Mouse (Mus musculus): ENCODE data around the gene Usp5. TPM values are rescaled to one million over a fixed set of nuclear protein-coding genes. Genes with fewer than 3 reads are reported as not detected.

Usp5 gene
- 100 to 1,000 TPM; 176 to 177 TPM for total RNA-seq (2021)

GRCm38 (mm10) chr6:124828868-124829798 is at the start of gene Usp5, which contains the start of gene Cdca3:
Gene Usp5 (minus strand): TSS chr6:124829484.
Gene Cdca3 (plus strand): TSS chr6:124829547.
- intact Hi-C loops (cut with DNase I) = no loop called here
- DNase-seq (ENCODE audit: low spot score in 2 of 2) = peak; percentile 99 to 100

- no peak for DNase-seq (ENCODE audit: low spot score in 2 of 2)
- intact Hi-C loops (cut with DNase I) = no loop called here
Observed at GRCm38 (mm10) chr6:124874348-124874747, 45.1 kb upstream of the Usp5 start.

- intact Hi-C loops (cut with DNase I) = no loop called here
- no peak for DNase-seq (ENCODE audit: low spot score in 2 of 2)
Observed at GRCm38 (mm10) chr6:124866560-124866959, 37.3 kb upstream of the Usp5 start.

- DNase-seq (ENCODE audit: low spot score in 2 of 2) = no peak
- intact Hi-C loops (cut with DNase I) = no loop called here
Observed at GRCm38 (mm10) chr6:124865766-124866362, 36.6 kb upstream of the Usp5 start.

GRCm38 (mm10) chr6:124863658-124864298 is 34.5 kb upstream of the Usp5 start, which contains the start of gene Gpr162:
Gene Gpr162 (minus strand): TSS chr6:124863983.
- intact Hi-C loops (cut with DNase I) = loop anchor here (1.0 kb wide), 1 partner anchor 41 kb away; no protein-coding TSS in a partner anchor
- peak; percentile 65 to 84 for DNase-seq (ENCODE audit: low spot score in 2 of 2)

GRCm38 (mm10) chr6:124863125-124863657 is 33.9 kb upstream of the Usp5 start:
- intact Hi-C loops (cut with DNase I) = loop anchor here (1.0 kb wide), 1 partner anchor 41 kb away; no protein-coding TSS in a partner anchor
- peak; percentile 20 to 37 for DNase-seq (ENCODE audit: low spot score in 2 of 2)

- DNase-seq (ENCODE audit: low spot score in 2 of 2) = peak; percentile 35 to 74
- intact Hi-C loops (cut with DNase I) = loop anchor here (1.0 kb wide), 2 partner anchors 42 to 69 kb away; partner anchors contain the start of gene Mlf2
Observed at GRCm38 (mm10) chr6:124862406-124863124, 33.3 kb upstream of the Usp5 start.

GRCm38 (mm10) chr6:124861802-124862201 is 32.5 kb upstream of the Usp5 start:
- no peak for DNase-seq (ENCODE audit: low spot score in 2 of 2)
- intact Hi-C loops (cut with DNase I) = loop anchor here (1.0 kb wide), 1 partner anchor 69 kb away; the partner anchor contains the start of gene Mlf2

- intact Hi-C loops (cut with DNase I) = no loop called here
- peak; percentile 31 to 40 for DNase-seq (ENCODE audit: low spot score in 2 of 2)
Observed at GRCm38 (mm10) chr6:124861266-124861665, 32.0 kb upstream of the Usp5 start.

GRCm38 (mm10) chr6:124860511-124860910 is 31.2 kb upstream of the Usp5 start:
- intact Hi-C loops (cut with DNase I) = loop anchor here (1.0 kb wide), 1 partner anchor 57 kb away; no protein-coding TSS in a partner anchor
- peak in 1 of 2 experiments; percentile 23 for DNase-seq (ENCODE audit: low spot score in 2 of 2)

- DNase-seq (ENCODE audit: low spot score in 2 of 2) = peak; percentile 88 to 91
- intact Hi-C loops (cut with DNase I) = loop anchor here (1.0 to 5.0 kb wide), 2 partner anchors 58 to 223 kb away; no protein-coding TSS in a partner anchor
Observed at GRCm38 (mm10) chr6:124859725-124860124, 30.4 kb upstream of the Usp5 start.

GRCm38 (mm10) chr6:124858561-124859318 is 29.5 kb upstream of the Usp5 start:
- no peak for DNase-seq (ENCODE audit: low spot score in 2 of 2)
- intact Hi-C loops (cut with DNase I) = loop anchor here (5.0 kb wide), 1 partner anchor 224 kb away; no protein-coding TSS in a partner anchor

- peak in 1 of 2 experiments; percentile 28 for DNase-seq (ENCODE audit: low spot score in 2 of 2)
- intact Hi-C loops (cut with DNase I) = loop anchor here (1.0 to 5.0 kb wide), 4 partner anchors 60 to 224 kb away; partner anchors contain the start of genes Mlf2 and Pianp
Observed at GRCm38 (mm10) chr6:124857840-124858530, 28.7 kb upstream of the Usp5 start.

- DNase-seq (ENCODE audit: low spot score in 2 of 2) = peak; percentile 83 to 88
- intact Hi-C loops (cut with DNase I) = loop anchor here (1.0 to 5.0 kb wide), 4 partner anchors 61 to 225 kb away; partner anchors contain the start of genes Mlf2 and Pianp
Observed at GRCm38 (mm10) chr6:124856916-124857839, 27.9 kb upstream of the Usp5 start, which contains the start of gene P3h3. Gene P3h3 (minus strand): TSS chr6:124857752.

GRCm38 (mm10) chr6:124856321-124856720 is 27.0 kb upstream of the Usp5 start:
- peak; percentile 57 to 68 for DNase-seq (ENCODE audit: low spot score in 2 of 2)
- intact Hi-C loops (cut with DNase I) = loop anchor here (2.0 to 5.0 kb wide), 2 partner anchors 140 to 226 kb away; partner anchors contain the start of gene Pianp

- intact Hi-C loops (cut with DNase I) = loop anchor here (5.0 kb wide), 1 partner anchor 228 kb away; no protein-coding TSS in a partner anchor
- DNase-seq (ENCODE audit: low spot score in 2 of 2) = no peak
Observed at GRCm38 (mm10) chr6:124854647-124855046, 25.4 kb upstream of the Usp5 start.
